Mouse (Mus musculus): ENCODE measurements at regions not wholly inside any gene's neighbourhood (a gene's known extent, or its start where the extent isn't known, plus 50 kb on each side); places are given as distances from the start of the nearest gene placed in this dataset.

GRCm38 (mm10) chr1:89207306-89207705, 137.1 kb downstream of the Sh3bp4 start:
- no peak for ATAC-seq (ENCODE audit: poor library complexity, severe bottlenecking)

DNA sequence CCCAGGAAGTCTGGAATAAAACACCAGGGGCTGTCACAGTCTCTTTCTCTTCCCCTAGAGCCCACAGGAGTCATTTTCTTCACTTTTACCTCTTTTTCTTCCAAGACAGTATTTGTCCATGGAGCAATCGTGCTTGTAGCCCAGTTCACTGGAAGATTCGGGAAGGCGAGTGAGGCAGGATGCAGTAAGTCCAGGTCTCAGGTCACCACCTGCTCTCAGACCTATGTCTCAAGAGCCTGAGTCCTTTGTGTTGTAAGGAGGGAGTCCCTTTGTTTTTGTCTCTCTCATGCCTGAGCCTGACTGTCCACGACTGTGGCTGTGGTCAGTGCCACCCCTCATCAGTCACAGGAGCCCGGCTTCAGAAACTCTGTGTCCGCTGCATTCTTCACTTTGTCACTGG, 140.9 kb downstream of the Sh3bp4 start:
- ATAC-seq (ENCODE audit: poor library complexity, severe bottlenecking): no peak

DNA sequence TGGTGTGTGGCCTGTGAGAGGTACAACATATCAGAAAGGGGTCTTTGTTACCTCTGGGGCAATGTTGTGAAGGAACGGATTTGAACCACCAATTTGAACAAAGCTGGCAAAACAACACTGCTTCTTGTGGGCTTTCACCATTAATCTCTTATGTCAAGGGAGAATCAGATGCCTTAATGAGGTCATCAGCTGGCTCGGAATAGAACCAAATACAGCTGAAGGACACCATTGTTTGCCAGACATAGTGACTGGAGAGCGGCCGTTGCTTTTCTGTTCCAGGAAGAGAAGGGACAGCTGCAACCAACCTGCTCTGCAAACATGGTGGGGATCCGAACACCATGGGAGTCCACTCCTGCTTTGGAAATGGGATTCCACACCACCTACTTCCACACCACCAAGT, 158.2 kb downstream of the Sh3bp4 start:
- no peak for ATAC-seq (ENCODE audit: poor library complexity, severe bottlenecking)

GRCm38 (mm10) chr1:89231756-89232155, 161.5 kb downstream of the Sh3bp4 start:
- ATAC-seq (ENCODE audit: poor library complexity, severe bottlenecking): no peak

DNA sequence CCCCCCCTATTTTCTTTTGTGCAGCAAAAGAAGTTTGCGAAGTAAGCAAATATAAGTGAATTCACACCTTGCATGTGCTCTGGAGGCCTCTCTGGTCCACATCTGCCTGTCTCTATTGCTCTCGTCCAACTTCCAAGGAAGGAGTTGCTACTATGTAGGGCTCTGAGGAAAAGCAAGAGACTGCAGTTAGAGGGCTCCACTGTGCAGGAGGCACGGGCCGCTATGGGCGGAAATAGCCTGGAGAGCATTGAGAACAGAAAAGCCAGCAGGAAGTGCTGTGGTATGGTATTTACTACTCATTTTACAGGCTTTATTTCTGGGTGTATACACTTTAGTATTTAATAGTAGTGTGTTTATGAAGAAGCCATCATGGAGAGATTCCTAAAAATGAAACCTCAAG, 162.2 kb downstream of the Sh3bp4 start:
- no peak for ATAC-seq (ENCODE audit: poor library complexity, severe bottlenecking)

DNA sequence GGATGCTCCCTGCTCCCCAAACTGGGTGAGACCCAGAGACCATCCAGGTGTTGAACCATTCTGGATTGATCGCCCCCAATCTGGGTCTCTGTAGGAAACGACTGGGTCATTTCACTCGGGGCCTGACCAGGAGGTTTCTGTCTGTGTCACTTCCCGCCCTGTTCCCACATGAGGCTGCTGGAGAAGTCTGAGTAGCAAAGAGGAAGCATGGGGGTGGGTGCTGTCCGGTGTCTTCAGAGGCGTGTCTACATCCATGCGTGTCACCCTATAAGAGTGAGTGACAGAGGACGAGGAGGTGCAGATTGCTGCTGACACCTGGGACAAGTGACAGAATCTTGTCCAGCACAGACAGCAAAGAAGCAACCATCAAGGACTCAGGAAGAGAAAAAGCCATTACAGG, 164.7 kb downstream of the Sh3bp4 start:
- ATAC-seq (ENCODE audit: poor library complexity, severe bottlenecking): peak; percentile 69

DNA sequence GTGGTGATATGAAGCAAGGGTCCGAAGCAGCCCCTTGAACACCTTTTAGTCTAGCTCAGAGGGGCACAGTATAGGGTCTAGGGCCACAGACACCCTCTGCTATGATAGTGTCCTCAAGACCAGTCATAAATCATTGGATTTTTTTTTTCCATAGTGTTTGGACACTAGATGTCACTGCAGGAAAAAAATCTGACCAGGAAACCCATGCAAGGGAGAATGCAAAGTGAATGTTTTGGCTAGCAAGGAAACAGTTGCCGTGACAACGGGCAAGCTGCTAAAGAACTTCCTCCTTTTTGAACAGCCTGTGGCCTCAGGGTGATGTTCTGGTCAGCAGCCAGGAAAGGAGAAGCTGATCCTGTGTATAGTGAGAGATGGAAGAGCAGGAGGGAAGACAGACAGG, 165.1 kb downstream of the Sh3bp4 start:
- ATAC-seq (ENCODE audit: poor library complexity, severe bottlenecking): peak; percentile 96

DNA sequence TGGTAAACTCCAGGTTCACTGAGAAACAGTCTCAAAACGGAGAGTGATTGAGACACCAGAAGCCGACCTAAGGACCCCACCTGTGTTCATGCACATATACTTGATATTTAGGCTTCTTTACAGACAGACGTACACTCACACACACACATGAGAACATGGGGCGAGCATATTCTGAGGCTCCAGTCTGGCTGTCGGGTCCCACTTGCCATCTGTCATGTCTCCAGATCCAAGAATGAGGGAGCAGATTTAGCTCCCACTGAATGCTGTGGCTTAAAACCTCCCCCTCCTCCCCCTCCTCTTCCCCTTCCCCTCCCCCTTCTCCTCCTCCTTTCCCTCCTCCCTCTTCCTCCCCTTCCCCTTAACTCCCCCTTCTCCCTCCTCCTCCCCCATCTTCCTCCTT, 167.5 kb downstream of the Sh3bp4 start:
- no peak for ATAC-seq (ENCODE audit: poor library complexity, severe bottlenecking)

- no peak for ATAC-seq (ENCODE audit: poor library complexity, severe bottlenecking)
These were observed 174.4 kb downstream of the Sh3bp4 start for GRCm38 (mm10) chr1:89244598-89244997.

DNA sequence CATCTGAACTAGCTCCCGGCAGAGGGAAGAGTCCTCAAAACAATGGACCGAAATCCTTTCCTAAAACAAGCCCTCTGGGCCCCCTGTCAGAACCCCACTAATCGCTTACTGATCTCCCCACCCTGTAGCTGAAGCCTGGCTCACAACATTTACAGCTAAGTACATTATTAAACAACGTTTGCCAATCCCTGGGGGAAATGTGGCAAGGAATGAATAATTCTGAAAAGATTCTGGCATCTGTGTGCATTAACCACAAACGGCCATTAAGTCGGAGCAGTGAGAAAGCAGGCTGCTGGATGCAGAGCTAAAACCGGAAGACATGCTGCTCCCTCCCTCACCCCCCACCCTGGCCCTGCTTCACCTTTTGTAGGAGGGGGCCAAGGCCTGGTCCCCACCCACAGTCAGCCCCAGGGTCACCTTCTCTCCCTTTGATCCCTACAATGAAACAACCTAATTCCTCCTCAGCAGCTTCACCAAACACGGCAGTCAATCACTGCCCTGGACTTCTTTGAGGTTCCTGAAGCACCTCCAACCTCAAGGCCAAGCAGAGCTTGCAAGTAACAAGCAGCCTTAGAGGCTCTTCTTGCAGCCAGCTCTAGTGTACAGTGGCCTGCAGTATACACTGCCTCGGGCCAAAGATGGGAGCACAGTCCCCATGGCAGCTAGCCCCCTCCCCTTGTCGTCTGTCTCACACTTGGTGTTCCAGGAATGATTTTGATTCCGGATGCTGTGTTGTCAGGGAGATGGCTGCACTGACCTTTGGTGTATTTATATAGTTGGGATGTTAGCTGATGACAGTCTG, 175.2 kb downstream of the Sh3bp4 start:
- no peak for ATAC-seq (ENCODE audit: poor library complexity, severe bottlenecking)

- ATAC-seq (ENCODE audit: poor library complexity, severe bottlenecking): no peak
These were observed 181.5 kb downstream of the Sh3bp4 start for GRCm38 (mm10) chr1:89251753-89252152.

DNA sequence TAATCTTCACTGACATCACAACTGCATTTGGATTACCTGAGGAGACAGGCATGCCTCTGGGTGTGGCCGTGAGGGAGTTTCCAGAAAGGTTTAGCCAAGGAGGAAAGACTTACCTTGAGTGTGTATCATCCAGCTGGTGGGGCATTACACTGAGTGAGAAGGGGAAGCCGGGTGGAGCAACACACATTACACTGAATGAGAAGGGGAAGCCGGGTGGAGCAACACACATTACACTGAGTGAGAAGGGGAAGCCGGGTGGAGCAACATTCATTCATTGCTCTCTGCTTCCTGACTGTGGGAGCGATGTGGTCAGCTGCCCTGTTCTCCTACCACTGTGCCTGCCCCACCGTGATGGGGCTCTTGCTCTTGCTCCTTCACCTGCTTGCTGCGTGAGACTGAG, 182.3 kb downstream of the Sh3bp4 start:
- ATAC-seq (ENCODE audit: poor library complexity, severe bottlenecking): peak; percentile 99

- no peak for ATAC-seq (ENCODE audit: poor library complexity, severe bottlenecking)
These were observed 187.7 kb downstream of the Sh3bp4 start for GRCm38 (mm10) chr1:89257945-89258344.

GRCm38 (mm10) chr1:89265771-89266170, 188.8 kb upstream of the Agap1 start:
- no peak for ATAC-seq (ENCODE audit: poor library complexity, severe bottlenecking)

DNA sequence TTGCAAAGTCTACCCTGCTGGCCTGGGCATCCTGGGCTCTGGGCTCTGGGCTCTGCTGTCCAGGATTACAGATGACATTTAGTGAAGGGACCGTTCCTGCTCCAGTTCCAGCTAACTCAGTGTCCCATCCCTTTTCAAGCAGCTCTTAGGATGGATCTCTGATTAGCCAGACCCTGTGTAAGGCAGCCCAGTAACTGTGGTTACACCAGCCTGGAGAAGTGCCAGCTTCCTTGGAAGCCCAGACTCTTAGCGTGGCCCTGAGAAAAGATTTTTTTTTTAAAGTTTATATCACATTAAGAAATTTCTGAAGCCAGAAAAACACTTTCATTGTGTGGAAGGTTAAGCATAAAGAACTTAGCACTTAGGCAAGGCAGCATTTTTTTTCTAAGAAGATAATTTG, 185.8 kb upstream of the Agap1 start:
- no peak for ATAC-seq (ENCODE audit: poor library complexity, severe bottlenecking)

DNA sequence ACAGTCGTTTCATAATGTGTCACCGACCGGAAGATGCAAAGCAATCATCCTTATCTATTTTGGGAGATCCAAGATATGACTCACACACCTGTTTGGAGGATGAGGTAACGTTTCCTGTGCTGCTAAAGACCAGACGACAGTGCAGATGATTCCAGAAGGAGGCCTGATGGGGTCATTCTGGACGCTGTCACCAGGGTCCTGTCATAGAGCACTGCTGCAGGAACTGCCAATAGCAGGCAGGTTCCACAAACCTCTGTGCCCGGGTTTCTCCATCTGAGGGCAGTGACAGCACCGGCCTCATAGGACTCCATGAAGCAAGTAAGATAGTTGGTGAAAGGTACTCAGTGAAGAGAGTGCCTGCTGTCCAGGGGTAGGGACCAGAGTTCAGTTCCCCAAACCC, 182.9 kb upstream of the Agap1 start:
- ATAC-seq (ENCODE audit: poor library complexity, severe bottlenecking): no peak

DNA sequence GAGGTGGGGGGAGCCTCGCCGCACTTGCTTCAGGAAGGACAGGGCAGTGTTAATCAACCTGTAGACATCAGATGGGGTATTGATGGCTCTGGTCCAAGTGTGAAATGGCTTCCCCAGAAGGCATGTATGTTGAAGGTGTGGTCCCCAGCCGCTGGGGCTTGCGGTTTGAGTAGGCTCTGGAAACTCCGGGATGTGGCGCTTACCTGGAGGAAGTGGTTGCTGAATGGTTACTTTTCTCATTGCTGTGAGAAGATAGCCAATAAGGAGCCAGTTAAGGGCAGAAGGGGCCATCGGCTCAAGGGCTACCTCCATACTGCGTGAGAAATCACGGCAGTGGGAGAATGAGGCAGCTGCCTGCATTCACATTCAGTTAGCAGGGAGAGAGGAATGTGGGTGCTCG, 181.6 kb upstream of the Agap1 start:
- no peak for ATAC-seq (ENCODE audit: poor library complexity, severe bottlenecking)

GRCm38 (mm10) chr1:89273786-89274362, 180.7 kb upstream of the Agap1 start:
- ATAC-seq (ENCODE audit: poor library complexity, severe bottlenecking): no peak

DNA sequence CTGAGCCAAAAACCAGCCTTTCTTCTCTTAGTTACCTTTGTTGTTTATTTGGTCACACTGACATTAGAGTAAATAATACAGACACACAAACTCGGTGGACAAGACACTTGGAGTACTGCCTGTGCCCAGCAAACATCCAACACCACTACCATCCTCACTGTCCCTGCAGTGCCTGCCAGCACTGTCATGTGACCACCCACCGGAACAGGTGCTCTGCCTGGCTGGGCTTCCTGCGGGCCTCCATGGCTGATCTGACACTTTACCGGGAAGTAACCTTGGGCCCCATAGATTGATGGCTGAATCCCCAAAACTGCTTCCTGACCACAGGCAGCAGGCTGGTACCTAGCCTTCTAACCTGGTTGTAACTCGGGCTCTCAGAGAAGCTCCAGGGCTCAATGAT, 175.2 kb upstream of the Agap1 start:
- no peak for ATAC-seq (ENCODE audit: poor library complexity, severe bottlenecking)

DNA sequence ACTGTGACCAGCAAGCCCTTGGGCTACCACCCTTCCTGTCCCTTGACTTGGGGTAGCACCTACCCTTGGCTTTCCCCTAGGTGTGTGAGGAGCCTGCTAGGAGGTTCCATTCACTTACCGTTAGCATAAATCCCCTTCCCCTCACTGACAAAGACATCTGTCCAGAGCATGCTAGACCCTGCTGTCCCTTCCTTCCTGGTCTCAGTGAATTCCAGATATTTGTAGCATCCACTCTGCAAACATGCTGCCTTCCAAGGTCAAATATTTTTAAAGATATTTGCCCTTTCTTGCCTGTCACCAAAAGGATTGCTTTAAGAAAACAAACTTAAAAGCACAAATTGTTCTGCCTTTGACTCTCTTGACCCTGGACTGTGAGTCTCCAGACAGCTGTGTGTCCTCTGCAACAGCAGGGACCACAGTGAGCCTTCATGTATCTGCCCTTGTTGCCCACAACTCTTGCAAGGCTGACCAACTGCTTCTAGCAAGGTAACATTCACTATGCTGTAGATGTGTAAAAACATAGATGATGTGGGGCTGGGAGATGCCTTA, 173.4 kb upstream of the Agap1 start:
- ATAC-seq (ENCODE audit: poor library complexity, severe bottlenecking): no peak

DNA sequence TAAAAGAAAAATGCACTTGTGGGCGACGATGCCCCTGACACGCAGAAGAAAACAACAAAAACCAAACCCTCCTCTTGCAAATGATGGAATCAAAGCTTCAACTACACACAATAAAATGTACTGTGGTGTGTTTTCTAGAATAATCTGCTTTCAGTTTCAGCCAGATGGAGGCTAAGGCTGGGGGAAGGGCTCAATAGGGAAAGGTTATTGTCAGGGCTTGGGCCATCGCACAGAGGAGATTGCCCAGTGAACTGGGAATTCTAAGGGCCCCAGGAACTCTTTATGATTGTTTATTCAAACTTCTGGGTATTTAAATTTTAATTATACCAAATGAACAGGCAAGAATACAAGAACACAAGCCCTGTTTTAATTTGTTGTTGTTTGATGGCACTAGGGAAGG, 169.6 kb upstream of the Agap1 start:
- ATAC-seq (ENCODE audit: poor library complexity, severe bottlenecking): no peak

DNA sequence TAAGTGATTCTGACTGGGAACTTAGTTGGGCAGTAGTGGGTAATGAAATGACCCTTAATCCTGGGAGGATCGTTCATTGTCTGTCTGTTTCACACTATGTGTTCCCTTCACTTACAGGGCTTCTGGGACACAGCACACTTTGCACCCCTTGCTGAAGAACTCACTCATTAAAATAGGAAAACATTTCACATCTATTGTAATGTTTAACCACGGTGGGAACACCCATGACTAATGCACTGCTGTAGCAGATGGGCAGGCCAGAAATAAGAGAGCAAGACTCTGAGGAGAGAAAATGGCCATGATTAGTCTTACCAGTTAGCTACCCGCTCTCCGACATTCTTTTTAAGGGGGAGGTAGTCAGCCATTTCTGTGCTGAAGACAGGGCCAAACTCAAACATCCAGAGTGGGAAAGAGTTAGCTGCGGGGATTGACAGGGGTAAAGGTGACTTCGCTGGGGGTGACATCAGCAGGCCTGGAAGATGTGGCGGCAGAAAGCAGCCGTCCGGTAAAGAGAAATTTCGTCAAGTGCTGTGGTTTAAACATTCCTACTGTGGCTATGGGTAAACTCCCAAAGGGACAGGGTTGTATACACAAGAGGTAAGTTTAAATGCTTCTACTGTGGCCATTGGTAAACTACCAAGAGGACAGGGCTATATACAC, 167.3 kb upstream of the Agap1 start:
- ATAC-seq (ENCODE audit: poor library complexity, severe bottlenecking): no peak

Data from megakaryocyte, adult 5-6 weeks (primary cell).